Mouse (Mus musculus) bone marrow macrophage, adult 2 months (primary cell): ENCODE results near the gene Gsg1l2.

Source experiments
- CTCF ChIP-seq: IDR thresholded peaks from 2 replicates; pipeline ENCODE4 v1.5.1; 2012; ENCODE audit warnings: low read depth, mild to moderate bottlenecking, low read length, moderate library complexity
- POLR2A ChIP-seq: IDR thresholded peaks from 2 replicates; pipeline ENCODE4 v1.6.1; 2012; ENCODE audit warnings: mild to moderate bottlenecking, low read depth, low read length, borderline replicate concordance

DNA sequence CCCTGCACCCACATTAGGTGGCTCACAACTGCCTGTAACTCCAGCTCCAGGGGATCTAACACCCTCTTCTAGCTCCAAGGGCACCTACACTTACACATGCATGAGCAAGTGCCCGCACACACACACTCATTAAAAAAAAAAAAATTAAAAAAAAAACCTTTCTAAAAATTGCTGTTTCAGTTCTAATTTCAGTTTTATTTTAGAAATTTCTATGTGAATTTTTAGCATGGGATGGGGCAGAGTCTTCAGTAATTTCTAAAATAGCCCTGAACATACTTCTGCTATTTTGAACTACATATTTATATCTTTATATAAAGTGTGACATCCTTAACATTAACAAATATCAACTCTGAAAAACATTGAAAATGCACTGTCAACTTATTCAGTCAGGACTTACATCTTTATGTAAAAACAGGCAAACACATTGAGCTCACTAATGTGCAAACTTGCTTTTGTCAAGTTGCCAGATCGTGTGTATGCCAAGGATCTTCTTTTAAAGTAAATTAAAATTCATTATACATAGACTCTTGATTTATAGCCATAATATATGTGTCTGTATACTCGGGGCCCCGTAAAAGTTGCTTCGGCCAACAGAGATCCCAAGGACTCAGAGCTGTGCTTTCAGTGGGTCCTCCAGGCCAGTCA is 35.4 kb upstream of the Gsg1l2 start:
- TF ChIP-seq POLR2A (no peak), CTCF (no peak)
